Mouse (Mus musculus) myocyte (in vitro differentiated cells): ENCODE measurements around the gene Stat6. TPM values are rescaled to one million over a fixed set of nuclear protein-coding genes. Genes with fewer than 3 reads are reported as not detected.
A peak's percentile ranks its signal among the peaks of the same experiment; 100 is the strongest.
"Not testable (repeated sequence)": the region's sequence is repeated elsewhere in the genome, so short reads cannot be mapped to it uniquely, and the experiment has no call there.

Source experiments
- H3K27me3 ChIP-seq: one replicate; pipeline ENCODE4 v1.6.1; 2011; ENCODE audit not compliant: control insufficient read depth, insufficient read depth, insufficient read length
- H3K36me3 ChIP-seq: one replicate; pipeline ENCODE4 v1.6.1; 2011; ENCODE audit not compliant: control insufficient read depth, insufficient read depth
- H3K4me2 ChIP-seq: one replicate; pipeline ENCODE4 v1.6.1; 2011; ENCODE audit warnings: low read depth, control low read depth
- H3K4me3 ChIP-seq: one replicate; pipeline ENCODE4 v1.5.1; 2011; ENCODE audit warnings: mild to moderate bottlenecking, control low read depth, moderate library complexity
- H3K79me2 ChIP-seq: one replicate; pipeline ENCODE4 v1.6.1; 2011; ENCODE audit not compliant: control insufficient read depth, insufficient read depth
- H3ac ChIP-seq: one replicate; pipeline ENCODE4 v1.6.1; 2011; ENCODE audit not compliant: control insufficient read depth, insufficient read length
- CEBPB ChIP-seq: IDR thresholded peaks from 2 replicates; pipeline ENCODE4 v1.6.1; 2011; ENCODE audit warnings: mild to moderate bottlenecking, moderate library complexity; ENCODE audit not compliant: poor library complexity, insufficient read depth, severe bottlenecking
- E2F4 ChIP-seq: IDR thresholded peaks from one replicate; pipeline ENCODE4 v1.6.1; 2011; ENCODE audit warnings: mild to moderate bottlenecking, control low read depth, moderate library complexity; ENCODE audit not compliant: insufficient read depth
- MAX ChIP-seq: IDR thresholded peaks from one replicate; pipeline ENCODE4 v1.6.1; 2011; ENCODE audit warnings: low read depth, mild to moderate bottlenecking, control low read depth
- MYOD1 ChIP-seq, 3 experiments: IDR thresholded peaks; one replicate each; pipeline ENCODE4 v1.6.1; 2011; ENCODE audit warnings: control low read depth in 2 of 3, low read depth in 2 of 3, mild to moderate bottlenecking in 2 of 3, moderate library complexity in 1 of 3; ENCODE audit not compliant: insufficient read length in 2 of 3, control insufficient read depth in 1 of 3
- MYOG ChIP-seq, 3 experiments: IDR thresholded peaks; one replicate each; pipeline ENCODE4 v1.6.1; 2011; ENCODE audit warnings: control low read depth in 2 of 3, low read depth in 2 of 3, mild to moderate bottlenecking in 2 of 3; ENCODE audit not compliant: insufficient read length in 2 of 3, control insufficient read depth in 1 of 3, insufficient read depth in 1 of 3
- POLR2A ChIP-seq: IDR thresholded peaks from one replicate; pipeline ENCODE4 v1.6.1; 2011; ENCODE audit warnings: low read depth, mild to moderate bottlenecking, control low read depth, moderate library complexity; ENCODE audit not compliant: insufficient read length
- POLR2AphosphoS2 ChIP-seq: IDR thresholded peaks from one replicate; pipeline ENCODE4 v1.6.1; 2011; ENCODE audit warnings: low read depth, control low read depth; ENCODE audit not compliant: insufficient read length
- REST ChIP-seq: IDR thresholded peaks from one replicate; pipeline ENCODE4 v1.6.1; 2011; ENCODE audit warnings: mild to moderate bottlenecking, control low read depth, moderate library complexity; ENCODE audit not compliant: insufficient read depth, insufficient read length
- SRF ChIP-seq: IDR thresholded peaks from one replicate; pipeline ENCODE4 v1.6.1; 2011; ENCODE audit warnings: low read depth; ENCODE audit not compliant: control insufficient read depth, insufficient read length
- TCF12 ChIP-seq: IDR thresholded peaks from one replicate; pipeline ENCODE4 v1.6.1; 2011; ENCODE audit warnings: mild to moderate bottlenecking, control low read depth; ENCODE audit not compliant: poor library complexity, insufficient read depth, severe bottlenecking
- TCF3 ChIP-seq: IDR thresholded peaks from one replicate; pipeline ENCODE4 v1.6.1; 2011; ENCODE audit warnings: low read depth, control low read depth; ENCODE audit not compliant: insufficient read length
- USF1 ChIP-seq: IDR thresholded peaks from one replicate; pipeline ENCODE4 v1.6.1; 2011; ENCODE audit warnings: low read depth, mild to moderate bottlenecking, control low read depth, moderate library complexity
- polyA plus RNA-seq: library from polyadenylated mRNA; unstranded; fragments of >200 nt; fragmentation: generic; extraction: Trizol; gene quantifications from one replicate; pipeline ENCODE4 v1.2.1, GENCODE M21; 2012; ENCODE audit warnings: missing spikeins

Gene Stat6
- polyA plus RNA-seq, 1 experiment = 0.26 TPM

DNA sequence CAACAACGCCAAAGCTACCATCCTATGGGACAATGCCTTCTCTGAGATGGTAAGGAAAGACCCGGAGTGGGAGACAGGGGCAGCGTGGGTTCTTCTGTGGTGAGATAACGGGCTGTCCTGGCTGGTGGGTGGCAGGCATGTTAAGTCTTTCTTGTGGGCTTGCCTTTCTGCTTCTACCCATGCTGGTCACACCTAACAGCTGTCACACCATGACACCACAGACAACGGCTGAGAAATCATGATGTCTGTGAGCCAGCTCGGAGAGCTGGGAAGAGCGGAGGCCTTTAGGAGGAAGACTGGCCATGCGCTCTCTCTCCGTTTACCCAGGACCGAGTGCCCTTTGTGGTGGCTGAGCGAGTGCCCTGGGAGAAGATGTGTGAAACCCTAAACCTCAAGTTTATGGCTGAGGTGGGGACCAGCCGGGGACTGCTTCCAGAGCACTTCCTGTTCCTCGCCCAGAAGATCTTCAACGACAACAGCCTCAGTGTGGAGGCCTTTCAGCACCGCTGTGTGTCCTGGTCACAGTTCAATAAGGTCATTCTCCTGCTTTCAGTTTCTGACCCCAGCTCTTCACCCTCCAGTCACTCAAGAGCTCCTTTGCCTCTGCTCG lies 12.3 kb downstream of the Stat6 start:
- no peaks in the 10 kb centered on the region for H3K79me2 ChIP-seq
- H3ac ChIP-seq = no peak overlapping the region
- no peaks in the 10 kb centered on the region for H3K27me3 ChIP-seq
- peak overlapping the region; percentile 34 for H3K4me2 ChIP-seq
- TF ChIP-seq SRF (no peak), MYOG (IDR thresholded peaks at IDR 0.05; ENCODE audit: control insufficient read depth in 1 of 3, insufficient read depth in 1 of 3, insufficient read length in 2 of 3, low read depth in 2 of 3) (peak in 2 of 3 experiments; percentile 39 to 85), MYOD1 (IDR thresholded peaks at IDR 0.05; ENCODE audit: control insufficient read depth in 1 of 3, insufficient read length in 2 of 3, low read depth in 2 of 3) (peak in 2 of 3 experiments; percentile 55 to 77)
- no peak overlapping the region for H3K4me3 ChIP-seq
- peaks cover 2% of the 10 kb centered on the region for H3K36me3 ChIP-seq

DNA sequence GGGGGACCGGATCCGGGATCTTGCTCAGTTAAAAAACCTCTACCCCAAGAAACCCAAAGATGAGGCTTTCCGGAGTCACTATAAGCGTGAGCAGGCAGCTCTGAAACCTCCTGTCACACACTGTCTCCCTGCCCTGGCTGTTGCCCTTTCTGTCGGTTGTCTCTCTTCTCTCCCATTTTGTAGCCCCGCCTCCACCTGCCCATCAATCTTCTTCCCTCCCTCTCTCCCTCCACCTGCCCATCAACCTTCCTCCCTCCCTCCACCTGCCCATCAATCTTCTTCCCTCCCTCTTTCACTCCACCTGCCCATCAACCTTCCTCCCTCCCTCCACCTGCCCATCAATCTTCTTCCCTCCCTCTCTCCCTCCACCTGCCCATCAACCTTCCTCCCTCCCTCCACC lies 14.8 kb downstream of the Stat6 start:
- not testable (repeated sequence) for H3K27me3 ChIP-seq, H3K4me2 ChIP-seq, H3K4me3 ChIP-seq, H3ac ChIP-seq, H3K79me2 ChIP-seq
- peaks cover 16% of the 10 kb centered on the region for H3K36me3 ChIP-seq

DNA sequence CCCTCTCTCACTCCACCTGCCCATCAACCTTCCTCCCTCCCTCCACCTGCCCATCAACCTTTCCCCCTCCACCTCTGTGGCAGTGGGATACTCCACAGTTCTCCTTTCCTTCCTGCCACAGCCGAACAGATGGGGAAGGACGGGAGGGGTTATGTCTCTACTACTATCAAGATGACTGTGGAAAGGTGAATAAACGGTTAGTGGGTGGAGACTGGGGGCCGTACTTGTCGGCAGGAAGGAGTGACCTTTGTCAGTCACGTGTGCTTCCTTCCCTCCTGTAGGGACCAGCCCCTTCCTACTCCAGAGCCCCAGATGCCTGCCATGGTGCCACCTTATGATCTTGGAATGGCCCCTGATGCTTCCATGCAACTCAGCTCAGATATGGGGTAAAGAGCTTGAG lies 15.3 kb downstream of the Stat6 start:
- H3K4me3 ChIP-seq = no peak overlapping the region
- H3K79me2 ChIP-seq = peaks cover under 1% of the 10 kb centered on the region
- peaks cover 16% of the 10 kb centered on the region for H3K36me3 ChIP-seq
- no peak overlapping the region for H3K4me2 ChIP-seq
- no peaks in the 10 kb centered on the region for H3K27me3 ChIP-seq
- no peak overlapping the region for H3ac ChIP-seq
- TF ChIP-seq E2F4 = no peak
- no peak for TF ChIP-seq CEBPB
- no peak for TF ChIP-seq USF1
- TF ChIP-seq POLR2A = no peak
- no peak for TF ChIP-seq POLR2AphosphoS2
- TF ChIP-seq REST = no peak
- no peak for TF ChIP-seq MYOD1 (IDR thresholded peaks at IDR 0.05; ENCODE audit: control insufficient read depth in 1 of 3, insufficient read length in 2 of 3, low read depth in 2 of 3)
- TF ChIP-seq SRF = no peak
- TF ChIP-seq MYOG (IDR thresholded peaks at IDR 0.05; ENCODE audit: control insufficient read depth in 1 of 3, insufficient read depth in 1 of 3, insufficient read length in 2 of 3, low read depth in 2 of 3) = no peak
- no peak for TF ChIP-seq TCF12
- TF ChIP-seq TCF3 = no peak
- TF ChIP-seq MAX = no peak

DNA sequence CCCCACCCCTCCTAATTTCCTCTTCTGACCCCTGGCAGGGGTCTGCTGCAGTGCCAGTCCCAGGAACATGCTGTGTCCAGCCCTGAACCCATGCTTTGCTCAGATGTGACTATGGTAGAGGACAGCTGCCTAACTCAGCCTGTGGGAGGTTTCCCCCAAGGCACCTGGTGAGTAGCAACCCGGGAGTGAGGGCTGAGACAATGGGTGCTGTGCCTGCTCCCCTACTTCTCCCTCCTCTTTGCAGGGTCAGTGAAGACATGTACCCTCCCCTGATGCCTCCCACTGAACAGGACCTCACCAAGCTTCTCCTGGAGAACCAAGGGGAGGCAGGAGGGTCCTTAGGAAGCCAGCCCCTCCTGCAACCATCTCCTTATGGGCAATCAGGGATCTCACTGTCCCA lies 16.8 kb downstream of the Stat6 start:
- no peak overlapping the region for H3K4me3 ChIP-seq
- peaks cover 16% of the 10 kb centered on the region for H3K79me2 ChIP-seq
- peaks cover 20% of the 10 kb centered on the region for H3K36me3 ChIP-seq
- no peak overlapping the region for H3ac ChIP-seq
- H3K27me3 ChIP-seq = no peaks in the 10 kb centered on the region
- TF ChIP-seq POLR2AphosphoS2 (peak; percentile 89), MAX (no peak), MYOD1 (IDR thresholded peaks at IDR 0.05; ENCODE audit: control insufficient read depth in 1 of 3, insufficient read length in 2 of 3, low read depth in 2 of 3) (peak in 1 of 3 experiments; percentile 10)
- no peak overlapping the region for H3K4me2 ChIP-seq

DNA sequence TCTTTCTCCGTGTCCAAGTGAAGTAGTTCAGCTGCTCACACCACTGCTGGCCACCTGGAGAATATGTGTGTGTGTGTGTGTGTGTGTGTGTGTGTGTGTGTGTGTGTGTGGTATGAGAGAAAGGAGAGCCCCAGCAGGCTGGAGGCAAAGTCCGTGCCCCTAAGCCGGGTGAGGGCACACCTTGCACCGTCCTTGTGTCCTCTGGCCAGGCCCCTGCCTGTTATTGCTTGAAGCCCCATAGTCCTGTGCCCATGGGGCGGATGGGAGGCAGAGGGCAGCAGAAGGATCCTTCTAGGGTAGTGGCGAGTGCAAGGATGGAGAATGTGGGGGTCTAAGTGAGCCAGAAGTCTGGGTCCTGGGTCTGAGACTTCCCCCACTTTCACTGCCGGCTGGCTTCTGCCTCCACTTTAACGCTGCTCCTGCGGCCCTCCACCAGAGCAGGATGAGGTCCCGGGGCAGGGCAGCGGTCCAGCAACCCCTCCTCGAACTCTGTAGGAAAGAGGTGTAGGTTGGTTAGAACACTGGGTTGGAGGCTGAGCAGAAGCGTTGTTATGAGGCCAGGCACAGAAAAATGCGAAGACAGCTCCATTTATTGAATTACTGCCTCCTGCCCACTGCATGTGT lies 18.6 kb downstream of the Stat6 start:
- peak overlapping the region; percentile 98 for H3K4me3 ChIP-seq
- peaks cover 33% of the 10 kb centered on the region for H3K79me2 ChIP-seq
- peaks cover 20% of the 10 kb centered on the region for H3K36me3 ChIP-seq
- H3ac ChIP-seq = no peak overlapping the region
- peak overlapping the region; percentile 46 for H3K4me2 ChIP-seq
- H3K27me3 ChIP-seq = no peaks in the 10 kb centered on the region
- TF ChIP-seq TCF12 = no peak
- TF ChIP-seq TCF3 = no peak
- no peak for TF ChIP-seq E2F4
- TF ChIP-seq CEBPB = no peak
- TF ChIP-seq MYOG (IDR thresholded peaks at IDR 0.05; ENCODE audit: control insufficient read depth in 1 of 3, insufficient read depth in 1 of 3, insufficient read length in 2 of 3, low read depth in 2 of 3) = no peak
- TF ChIP-seq MAX = no peak
- no peak for TF ChIP-seq REST
- TF ChIP-seq MYOD1 (IDR thresholded peaks at IDR 0.05; ENCODE audit: control insufficient read depth in 1 of 3, insufficient read length in 2 of 3, low read depth in 2 of 3) = no peak
- no peak for TF ChIP-seq POLR2A
- TF ChIP-seq USF1 = no peak
- no peak for TF ChIP-seq POLR2AphosphoS2
- TF ChIP-seq SRF = no peak
